Mouse (Mus musculus) monocyte, adult 5-6 weeks (primary cell): Measurements from ENCODE around the gene Uchl1. TPM values are rescaled to one million over a fixed set of nuclear protein-coding genes. Genes with fewer than 3 reads are reported as not detected.

Experiments
- ATAC-seq: fragments of 153-309, 156-312 bp; replicated peaks from 2 replicates; pipeline ENCODE4 v1.8.0; 2017; ENCODE audit warnings: mild to moderate bottlenecking; ENCODE audit not compliant: low TSS enrichment, insufficient number of reproducible peaks, severe bottlenecking, poor library complexity, low FRiP score
- total RNA-seq: library from RNA; stranded (forward); fragments of 200-1000, 200-491, 200-594 nt; gene quantifications from 3 replicates; pipeline ENCODE4 v1.2.3, GENCODE M21; 2017

The Uchl1 gene
- total RNA-seq = not detected in 3 replicates

- no peak for ATAC-seq
Measured at GRCm38 (mm10) chr5:66675983-66676382, at the start of gene Uchl1. TSS of gene Uchl1 (plus strand) at chr5:66676091.

GRCm38 (mm10) chr5:66627805-66628204 lies 48.1 kb upstream of the Uchl1 start:
- ATAC-seq = no peak

GRCm38 (mm10) chr5:66635459-66636079 lies 40.3 kb upstream of the Uchl1 start:
- ATAC-seq = no peak

GRCm38 (mm10) chr5:66642156-66642555 lies 33.7 kb upstream of the Uchl1 start:
- no peak for ATAC-seq

- ATAC-seq = no peak
Measured at GRCm38 (mm10) chr5:66643260-66643659, 32.6 kb upstream of the Uchl1 start.

GRCm38 (mm10) chr5:66647504-66647903 lies 28.4 kb upstream of the Uchl1 start:
- no peak for ATAC-seq

GRCm38 (mm10) chr5:66654220-66654619 lies 21.7 kb upstream of the Uchl1 start:
- ATAC-seq = no peak

GRCm38 (mm10) chr5:66675189-66675890 lies 551 bp upstream of the Uchl1 start:
- ATAC-seq = no peak

GRCm38 (mm10) chr5:66676457-66677117 lies 696 bp downstream of the Uchl1 start:
- no peak for ATAC-seq

GRCm38 (mm10) chr5:66677411-66678345 lies 1.8 kb downstream of the Uchl1 start:
- no peak for ATAC-seq

GRCm38 (mm10) chr5:66679222-66679621 lies 3.3 kb downstream of the Uchl1 start:
- no peak for ATAC-seq

GRCm38 (mm10) chr5:66685930-66686329 lies 10.0 kb downstream of the Uchl1 start:
- no peak for ATAC-seq

- ATAC-seq = no peak
Measured at GRCm38 (mm10) chr5:66686863-66687262, 11.0 kb downstream of the Uchl1 start.

- ATAC-seq = no peak
Measured at GRCm38 (mm10) chr5:66687737-66688136, 11.8 kb downstream of the Uchl1 start.

- ATAC-seq = no peak
Measured at GRCm38 (mm10) chr5:66688286-66688685, 12.4 kb downstream of the Uchl1 start.

- no peak for ATAC-seq
Measured at GRCm38 (mm10) chr5:66689796-66690195, 13.9 kb downstream of the Uchl1 start.

- ATAC-seq = no peak
Measured at GRCm38 (mm10) chr5:66693231-66693630, 17.3 kb downstream of the Uchl1 start.

GRCm38 (mm10) chr5:66697119-66697518 lies 21.2 kb downstream of the Uchl1 start:
- ATAC-seq = no peak

- no peak for ATAC-seq
Measured at GRCm38 (mm10) chr5:66699911-66700310, 24.0 kb downstream of the Uchl1 start.
